Mouse (Mus musculus) layer of hippocampus, postnatal 14 days (tissue): ENCODE data around the gene Oser1. TPM values are rescaled to one million over a fixed set of nuclear protein-coding genes. Genes with fewer than 3 reads are reported as not detected.
"Not testable (repeated sequence)": the region's sequence is repeated elsewhere in the genome, so short reads cannot be mapped to it uniquely, and the experiment has no call there.

Experiments used
- DNase-seq, 2 experiments: peaks; one replicate each; pipeline ENCODE4 v3.0.0; 2021 to 2022; ENCODE audit warnings: low spot score in 2 of 2, mixed read lengths in 1 of 2
- total RNA-seq, 2 experiments: library from RNA; stranded (reverse); gene quantifications; 2 replicates each; pipeline ENCODE4 v1.2.3; 2021

Gene Oser1
- total RNA-seq, 2 experiments from 2014 or later: 17.8 to 19.5 TPM

GRCm38 (mm10) chr2:163444017-163444416, 19.5 kb upstream of the Oser1 start:
- DNase-seq: no peak

DNA sequence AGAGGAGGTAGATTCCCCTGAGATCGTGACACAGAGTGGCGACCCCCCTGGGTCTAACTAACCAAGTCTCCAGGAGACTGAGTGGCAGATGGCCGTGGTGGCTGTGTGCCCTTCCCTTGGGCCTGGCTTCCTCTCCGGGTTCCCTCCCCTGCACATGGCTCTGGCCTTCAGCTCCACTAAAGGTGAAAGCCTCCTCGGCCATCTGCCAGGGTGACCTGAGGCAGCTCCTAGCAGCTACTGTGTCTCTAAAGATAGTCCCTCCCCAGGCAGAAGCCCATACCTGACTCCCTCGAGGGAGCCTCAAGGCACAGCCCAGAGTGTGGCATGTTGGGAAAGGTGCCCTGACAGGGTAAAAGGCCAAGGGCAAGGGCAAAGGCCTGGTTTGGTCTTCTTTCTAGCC, 19.0 kb upstream of the Oser1 start:
- no peak for DNase-seq

GRCm38 (mm10) chr2:163439488-163439887, 15.0 kb upstream of the Oser1 start:
- no peak for DNase-seq

DNA sequence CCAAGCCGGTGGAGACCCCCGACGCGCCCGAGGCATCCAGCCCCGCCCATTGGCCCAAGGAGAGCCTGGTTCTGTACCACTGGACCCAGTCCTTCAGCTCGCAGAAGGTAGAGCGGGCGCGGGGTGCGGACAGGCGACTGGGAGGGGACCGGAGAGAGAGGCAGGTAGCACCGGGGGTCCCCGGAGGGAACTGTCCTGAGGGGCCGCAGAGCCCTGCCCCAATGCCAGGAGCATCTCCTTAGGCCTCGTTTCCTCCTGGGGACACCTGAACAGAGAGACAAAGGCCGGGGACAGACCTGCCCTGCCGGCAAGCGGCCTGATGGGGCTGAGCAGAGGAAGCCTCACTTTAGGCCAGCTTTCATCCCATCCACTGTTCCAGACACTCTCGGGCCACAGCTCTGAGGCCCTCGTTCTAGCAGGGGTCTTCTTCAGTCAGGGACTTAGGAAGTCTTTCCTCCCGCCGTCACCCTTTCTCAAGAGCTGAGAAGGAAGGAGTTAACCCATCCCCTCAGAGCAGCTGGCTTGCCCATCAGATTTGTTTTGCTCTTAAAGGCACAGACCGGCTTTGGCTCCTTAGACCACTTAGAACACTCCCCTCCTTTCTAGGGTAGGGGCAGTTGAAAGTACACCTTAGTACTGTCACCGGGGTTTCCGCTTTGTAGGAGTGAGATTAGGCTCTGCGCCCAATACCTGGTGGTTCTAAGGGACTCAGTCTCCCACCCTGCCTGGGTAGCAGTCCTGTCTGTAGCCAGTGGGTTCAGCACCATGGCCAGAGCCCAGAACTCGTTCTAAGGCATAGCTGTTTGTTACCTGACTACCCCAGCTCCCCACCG, 14.3 kb upstream of the Oser1 start:
- DNase-seq: peak in 1 of 2 experiments; percentile 28

DNA sequence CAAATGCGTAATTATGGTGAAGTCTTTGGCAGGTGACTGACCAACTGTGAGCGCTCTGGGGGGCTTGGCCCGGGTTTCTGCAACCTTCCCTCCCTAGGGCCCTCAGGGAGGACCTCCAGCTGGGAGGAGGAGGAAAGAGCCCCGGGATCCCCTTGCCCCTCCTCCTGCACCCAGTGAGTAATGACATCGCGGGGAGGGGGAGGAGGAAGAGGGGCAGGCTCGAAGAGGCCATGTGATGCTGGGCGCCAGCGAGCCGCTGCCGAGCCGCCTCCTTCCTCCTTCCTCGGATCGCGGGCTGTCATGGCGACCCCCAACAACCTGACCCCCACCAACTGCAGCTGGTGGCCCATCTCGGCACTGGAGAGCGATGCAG, 13.7 kb upstream of the Oser1 start, which contains the start of gene Gdap1l1:
Gene Gdap1l1, plus strand, starts transcription at position 231 of the 373 bp plus-strand sequence.
- DNase-seq: peak; percentile 70 to 73

GRCm38 (mm10) chr2:163437800-163438199, 13.3 kb upstream of the Oser1 start:
- DNase-seq: no peak

- no peak for DNase-seq
Measured at GRCm38 (mm10) chr2:163433971-163434370, 9.5 kb upstream of the Oser1 start.

DNA sequence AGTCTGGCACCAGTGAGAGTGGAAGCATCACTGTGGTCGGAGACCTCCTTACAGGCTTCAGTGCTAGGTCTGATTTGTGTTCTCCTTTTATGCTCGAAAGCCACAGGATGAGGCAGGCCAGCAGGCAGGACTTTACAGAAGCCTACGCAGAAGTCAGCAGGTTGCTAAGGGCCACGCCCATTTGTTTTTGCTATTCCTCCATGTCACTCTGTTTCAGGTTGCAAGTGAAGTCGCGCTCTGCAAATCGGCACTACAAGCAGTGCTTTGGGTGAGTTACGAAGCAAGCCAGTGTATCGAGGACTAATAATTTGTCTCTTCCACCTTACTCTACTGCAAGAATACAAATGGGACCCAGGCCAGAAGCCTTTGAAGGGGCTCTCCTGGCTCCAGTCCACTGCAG, 6.8 kb upstream of the Oser1 start:
- DNase-seq: no peak

DNA sequence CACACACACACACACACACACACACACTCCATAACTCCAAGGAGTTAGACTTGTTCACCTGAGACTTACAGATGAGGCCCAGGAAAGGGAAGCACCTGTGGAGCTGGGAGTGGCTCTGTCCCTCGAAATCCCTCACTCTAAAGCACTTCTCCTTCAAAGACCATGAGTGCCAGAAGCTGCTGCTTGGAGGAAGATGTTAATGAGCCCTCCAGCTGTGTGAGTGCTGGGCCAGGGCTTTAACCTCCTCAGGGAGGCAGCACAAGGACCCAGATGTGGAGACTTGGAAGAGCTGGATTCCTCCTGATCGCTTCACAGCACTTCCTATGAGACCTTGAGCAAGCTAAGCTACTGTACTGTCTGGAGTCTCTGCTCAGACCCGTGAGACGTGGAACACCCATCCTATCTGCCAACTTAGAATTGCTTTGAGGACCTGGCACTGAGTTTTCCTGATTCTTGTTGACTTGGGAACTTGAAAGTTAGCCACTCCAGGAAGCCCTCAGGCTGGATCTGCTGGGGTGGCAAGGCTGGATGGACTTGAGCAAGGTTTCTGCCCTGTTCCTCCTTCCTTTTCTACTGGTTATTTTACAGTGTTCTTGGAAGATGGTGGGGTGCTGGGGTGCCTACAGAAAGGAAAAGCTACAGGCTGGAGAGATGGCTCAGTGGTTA, 4.0 kb upstream of the Oser1 start:
- no peak for DNase-seq

DNA sequence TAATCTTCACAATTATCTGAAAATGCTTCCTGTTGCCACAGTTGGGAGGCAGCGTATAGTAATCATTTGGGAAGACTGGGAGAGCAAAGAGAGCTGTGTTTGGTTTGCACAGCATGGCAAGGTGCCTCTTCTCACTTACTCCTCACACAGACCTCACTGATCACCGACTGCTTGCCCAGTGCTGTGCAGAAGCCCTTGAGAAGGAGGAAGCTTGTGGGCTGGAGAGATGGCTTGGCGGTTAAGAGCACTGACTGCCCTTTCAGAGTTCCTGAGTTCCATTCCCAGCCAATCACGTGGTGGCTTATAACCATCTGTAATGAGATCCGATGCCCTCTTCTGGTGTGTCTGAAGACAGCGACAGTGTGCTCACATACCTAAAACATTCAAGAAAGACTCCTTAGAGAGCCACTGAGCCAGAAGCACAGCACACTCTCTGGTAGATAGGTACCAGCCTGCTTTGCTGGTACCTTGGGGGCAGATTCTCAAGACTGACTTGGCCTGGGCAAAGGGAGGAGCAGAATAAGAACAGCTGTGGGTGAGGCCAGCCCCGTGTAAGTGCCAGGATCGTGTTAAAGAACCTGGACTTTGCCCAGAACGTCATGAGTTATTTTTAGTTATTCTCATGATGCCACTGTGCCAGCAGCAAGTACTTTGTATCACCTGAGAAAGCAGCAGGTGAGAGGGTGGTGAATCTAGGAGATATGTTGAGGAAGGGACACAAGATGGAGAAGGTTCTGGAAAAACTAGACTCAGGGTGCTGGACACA, 1.4 kb downstream of the Oser1 start:
- no peak for DNase-seq

- DNase-seq: no peak
Measured at GRCm38 (mm10) chr2:163420366-163420886, 4.1 kb downstream of the Oser1 start.

DNA sequence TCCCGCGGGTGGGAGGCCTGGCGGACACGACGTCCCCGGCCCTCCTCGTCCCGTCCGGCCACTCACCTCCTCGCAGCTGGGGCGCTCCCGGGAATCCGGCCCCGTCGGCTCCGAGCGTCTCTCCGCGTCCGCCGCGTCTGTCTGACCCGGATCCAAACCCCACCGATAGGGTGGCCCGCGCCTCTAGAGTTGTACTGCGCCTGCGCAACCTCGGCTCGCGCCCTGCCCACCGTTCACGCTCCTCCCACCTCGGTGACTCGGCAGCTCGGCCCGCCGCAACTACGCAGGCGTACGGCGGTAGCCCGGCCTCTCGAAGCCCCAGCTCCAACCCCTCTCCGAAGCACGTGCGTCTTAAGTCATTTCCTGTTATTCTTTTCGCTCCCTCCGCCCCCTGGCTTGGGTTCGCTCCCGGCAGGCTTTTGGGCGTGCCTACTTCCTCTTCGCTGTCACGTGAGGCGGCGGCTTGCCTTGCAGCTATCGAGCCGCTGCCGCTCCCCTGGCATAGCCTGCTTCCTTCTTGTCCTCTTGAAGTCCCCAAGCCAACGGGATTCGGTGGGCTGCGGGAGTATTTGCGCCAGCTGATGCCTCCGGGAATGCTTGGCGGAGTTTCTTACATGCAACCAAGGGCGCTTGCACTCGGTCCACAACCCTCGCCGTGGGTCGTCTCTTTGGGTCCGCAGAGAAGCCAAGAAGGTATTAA, 5.0 kb downstream of the Oser1 start:
- peak; percentile 99 to 100 for DNase-seq

- DNase-seq: peak in 1 of 2 experiments; percentile 21
Measured at GRCm38 (mm10) chr2:163418841-163419345, 5.6 kb downstream of the Oser1 start.

DNA sequence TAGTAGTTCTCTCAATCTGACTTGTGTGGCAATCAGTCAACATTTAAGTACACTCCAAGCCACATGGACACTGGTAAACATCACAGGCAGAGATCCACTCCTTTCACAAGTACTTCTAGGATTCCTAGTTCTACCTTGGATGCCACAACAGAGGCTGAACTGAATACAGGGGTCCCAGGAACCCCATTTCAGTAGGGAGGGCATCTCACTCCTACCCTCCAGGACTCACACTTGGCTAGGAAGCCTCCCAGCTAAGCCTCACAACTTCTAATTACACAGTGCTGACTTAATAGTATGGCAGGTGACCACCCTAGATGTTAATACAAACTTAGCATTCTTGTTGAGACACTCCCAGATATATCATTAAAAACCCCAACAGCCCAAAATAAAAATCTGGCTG, 6.7 kb downstream of the Oser1 start:
- no peak for DNase-seq

- DNase-seq: no peak
Measured at GRCm38 (mm10) chr2:163417026-163417425, 7.5 kb downstream of the Oser1 start.

GRCm38 (mm10) chr2:163412846-163413590, 11.5 kb downstream of the Oser1 start:
- DNase-seq: no peak

GRCm38 (mm10) chr2:163412419-163412818, 12.1 kb downstream of the Oser1 start:
- DNase-seq: peak; percentile 22 to 58

DNA sequence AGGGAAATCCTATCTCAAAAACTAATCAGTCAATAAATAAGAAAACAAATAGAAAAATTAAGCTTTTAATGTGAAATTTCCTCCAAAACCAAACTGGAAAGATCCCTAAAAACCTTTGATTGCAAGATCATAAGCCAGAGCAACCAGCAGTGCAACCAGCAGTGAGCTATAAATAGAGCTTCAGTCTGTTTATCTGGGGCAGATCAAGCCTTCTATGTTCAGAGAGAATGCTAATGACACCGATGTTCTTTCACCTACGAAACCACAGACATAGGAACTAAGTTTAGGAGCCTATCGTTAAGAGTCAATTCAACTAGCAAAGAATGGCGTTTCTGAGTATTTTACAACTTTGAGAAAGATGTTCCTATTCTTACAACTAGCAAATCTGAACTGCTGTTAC, 12.7 kb downstream of the Oser1 start:
- no peak for DNase-seq

DNA sequence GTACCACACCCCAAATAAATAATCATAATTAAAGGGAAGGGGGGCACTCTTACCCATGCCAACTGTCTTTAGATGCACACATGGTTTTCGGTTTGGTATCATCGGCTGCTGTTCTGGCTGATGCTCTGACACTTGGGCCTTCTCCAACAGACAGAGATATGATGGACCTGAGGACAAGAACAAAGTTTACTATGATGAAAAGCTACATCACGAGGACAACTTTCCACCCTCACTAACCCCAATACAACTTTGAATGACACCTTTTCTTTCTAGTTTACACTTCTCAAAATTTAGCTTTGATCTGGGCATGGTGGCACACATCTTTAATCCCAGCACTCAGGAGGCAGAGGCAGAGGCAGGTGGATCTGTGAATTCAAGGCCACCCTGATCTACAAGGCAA, 13.2 kb downstream of the Oser1 start:
- DNase-seq: not testable (repeated sequence)

- no peak for DNase-seq
Measured at GRCm38 (mm10) chr2:163410211-163410610, 14.3 kb downstream of the Oser1 start.
